Mouse (Mus musculus) heart, postnatal 4 days (tissue): Measurements from ENCODE around the gene Olfr444. TPM values are rescaled to one million over a fixed set of nuclear protein-coding genes. Genes with fewer than 3 reads are reported as not detected.

Experiments used
- DNase-seq: peaks from one replicate; pipeline ENCODE4 v3.0.0; 2021
- total RNA-seq, 2 experiments: library from RNA; stranded (reverse); gene quantifications; 2 replicates each; pipeline ENCODE4 v1.2.3; 2021

Olfr444 gene
- total RNA-seq: not detected

- no peak for DNase-seq
Observed at GRCm38 (mm10) chr6:42948767-42949166, at the start of gene Olfr444. Gene Olfr444, plus strand, starts transcription at chr6:42949067.

GRCm38 (mm10) chr6:42900345-42900744, 48.5 kb upstream of the Olfr444 start:
- DNase-seq: no peak

GRCm38 (mm10) chr6:42908578-42908977, 40.3 kb upstream of the Olfr444 start, which contains the start of gene Olfr447:
Gene Olfr447, plus strand, starts transcription at chr6:42908878.
- DNase-seq: no peak

- no peak for DNase-seq
Observed at GRCm38 (mm10) chr6:42921077-42921476, 27.8 kb upstream of the Olfr444 start, which contains the start of gene Olfr446. Gene Olfr446, plus strand, starts transcription at chr6:42921377.

GRCm38 (mm10) chr6:42980377-42980776, 31.5 kb downstream of the Olfr444 start:
- DNase-seq: no peak

Other genes starting within 250 kb of the Olfr444 start
- gene Tcaf1, start 239.0 kb upstream of the Olfr444 start, total RNA-seq: 10 to 100 TPM; 36.6 to 38.4 TPM
- gene Olfr453, start 209.7 kb upstream of the Olfr444 start, total RNA-seq: not detected
- not detected for gene Olfr38, start 192.7 kb upstream of the Olfr444 start, total RNA-seq
- not detected for gene Olfr452, start 164.0 kb upstream of the Olfr444 start, total RNA-seq
- gene Olfr450, start 137.1 kb upstream of the Olfr444 start, total RNA-seq: not detected
- not detected for gene Olfr449, start 114.7 kb upstream of the Olfr444 start, total RNA-seq
- gene Olfr448, start 58.6 kb upstream of the Olfr444 start, total RNA-seq: not detected
- not detected for gene Olfr447, start 40.2 kb upstream of the Olfr444 start, total RNA-seq
- not detected for gene Olfr446, start 27.7 kb upstream of the Olfr444 start, total RNA-seq
- gene Olfr441, start 157.3 kb downstream of the Olfr444 start, total RNA-seq: not detected
- not detected for gene Olfr237-ps1, start 197.5 kb downstream of the Olfr444 start, total RNA-seq
- not detected for gene Olfr437, start 214.2 kb downstream of the Olfr444 start, total RNA-seq
- not detected for gene Olfr13, start 223.1 kb downstream of the Olfr444 start, total RNA-seq
- gene Olfr435, start 248.1 kb downstream of the Olfr444 start, total RNA-seq: not detected